Mouse (Mus musculus) ES-E14 (cell line): ENCODE measurements around the gene P4ha2.

Experiments
- CHD2 ChIP-seq: IDR thresholded peaks from 2 replicates; pipeline ENCODE4 v1.6.1; 2014; ENCODE audit warnings: mild to moderate bottlenecking, low read depth, low read length, inconsistent platforms
- HCFC1 ChIP-seq: IDR thresholded peaks from 2 replicates; pipeline ENCODE4 v1.6.1; 2012; ENCODE audit warnings: low read length, inconsistent platforms, borderline replicate concordance; ENCODE audit not compliant: insufficient read depth
- MAFK ChIP-seq: IDR thresholded peaks from 2 replicates; pipeline ENCODE4 v1.6.1; 2014; ENCODE audit warnings: mild to moderate bottlenecking, low read depth, low read length, inconsistent platforms; ENCODE audit not compliant: insufficient read depth
- ZC3H11A ChIP-seq: IDR thresholded peaks from 2 replicates; pipeline ENCODE4 v1.6.1; 2012; ENCODE audit warnings: low read depth, mild to moderate bottlenecking, inconsistent platforms, low read length, borderline replicate concordance
- ZNF384 ChIP-seq: IDR thresholded peaks from 2 replicates; pipeline ENCODE4 v1.6.1; 2012; ENCODE audit warnings: low read depth, low read length, inconsistent platforms

DNA sequence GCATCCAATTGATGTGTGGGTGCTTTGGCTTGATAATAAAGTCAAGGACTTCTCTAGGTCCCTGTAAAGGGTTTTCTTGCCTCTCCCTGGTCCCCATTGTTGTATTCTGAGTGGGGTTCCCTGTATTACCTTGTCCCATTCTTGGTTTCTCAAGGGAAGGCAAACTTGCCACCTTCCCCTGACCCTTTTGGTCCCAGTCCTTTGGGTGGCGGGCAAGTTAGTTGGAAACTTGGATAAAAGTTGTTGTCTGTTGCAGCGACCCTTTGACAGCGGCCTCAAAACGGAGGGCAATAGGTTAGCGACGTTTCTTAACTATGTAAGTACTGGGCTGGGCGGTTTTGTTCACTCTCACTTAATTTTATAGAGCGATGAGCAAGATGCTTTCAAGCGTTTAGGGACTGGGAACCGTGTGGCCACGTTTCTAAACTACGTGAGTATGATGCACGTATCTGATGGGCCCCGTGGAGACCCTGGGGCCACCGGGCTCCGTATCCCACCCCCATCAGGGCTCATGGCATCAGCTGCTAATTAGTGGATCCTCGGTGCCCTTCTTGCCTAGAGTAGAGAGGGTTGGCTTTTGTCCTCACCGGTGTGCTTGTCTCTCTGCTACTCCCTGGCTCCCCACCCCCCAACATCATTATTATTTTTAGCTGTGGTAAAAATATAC is 26.2 kb downstream of the P4ha2 start:
- TF ChIP-seq ZNF384 (no peak), CHD2 (no peak), MAFK (no peak), ZC3H11A (no peak), HCFC1 (no peak)
